Mouse (Mus musculus) heart, postnatal 36 days (tissue): ENCODE results near the gene Teddm1a. TPM values are rescaled to one million over a fixed set of nuclear protein-coding genes. Genes with fewer than 3 reads are reported as not detected.

Experiments used
- microRNA-seq, 2 experiments: library from miRNA; unstranded; fragments of <30 nt; microRNA quantifications; one replicate each; pipeline ENCODE4 v1.2.0; 2021; ENCODE audit warnings: borderline number of aligned reads in 2 of 2
- total RNA-seq, 2 experiments: library from RNA; stranded (reverse); gene quantifications; 2 replicates each; pipeline ENCODE4 v1.2.3; 2021

Gene Teddm1a
- total RNA-seq, 2 experiments from 2014 or later = not detected

Small RNA genes lying within 50 kb of the gene (microRNA-seq; reads per million reads assigned to microRNA genes)
- gene Mir8114 = 24.9 to 26.7 reads per million in 2 experiments

Other genes starting within 250 kb of the Teddm1a start
- not detected for gene Rgs8, start 238.7 kb upstream of the Teddm1a start, total RNA-seq
- gene Rgs16, start 151.4 kb upstream of the Teddm1a start, total RNA-seq = 1 to 10 TPM; 1.5 to 2.6 TPM
- 1 to 10 TPM; 4.8 to 6.5 TPM for gene Rnasel, start 142.3 kb upstream of the Teddm1a start, total RNA-seq
- not detected for gene Rgsl1, start 47.6 kb upstream of the Teddm1a start, total RNA-seq
- gene Teddm1b, start 17.4 kb upstream of the Teddm1a start, total RNA-seq = not detected
- gene Glul, start 8.2 kb downstream of the Teddm1a start, total RNA-seq = 100 to 1,000 TPM; 611 to 674 TPM
- 1 to 10 TPM in 1 of 2 experiments, under 1 TPM in 1; 0.78 to 1.1 TPM for gene Teddm2, start 8.5 kb downstream of the Teddm1a start, total RNA-seq